Mouse (Mus musculus) frontal cortex, postnatal 25 days (tissue): Measurements from ENCODE around the gene Smad3.

Experiments used
- DNase-seq, 2 experiments: peaks; one replicate each; pipeline ENCODE4 v3.0.0; 2022; ENCODE audit warnings: low spot score in 2 of 2

The Smad3 gene

DNA sequence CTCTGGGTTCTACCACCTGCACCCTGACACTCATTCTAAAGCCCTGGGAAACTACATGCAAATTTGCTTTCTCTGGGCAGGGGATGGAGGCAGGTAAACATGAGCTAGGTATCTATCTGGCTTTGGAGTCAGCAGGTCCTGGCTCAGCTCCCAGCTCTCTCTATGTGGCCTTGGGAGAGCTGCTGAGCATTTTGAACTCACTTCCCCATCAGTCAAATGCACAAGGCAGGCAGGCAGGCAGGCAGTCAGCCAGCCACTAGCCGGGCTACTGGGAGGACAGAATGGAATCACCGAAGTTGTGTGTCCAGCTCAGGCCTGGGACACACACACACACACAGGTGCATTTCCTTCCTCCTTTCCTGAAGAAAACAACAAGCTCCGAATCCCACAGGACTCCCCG lies 58.6 kb downstream of the Smad3 start:
- DNase-seq = no peak

DNA sequence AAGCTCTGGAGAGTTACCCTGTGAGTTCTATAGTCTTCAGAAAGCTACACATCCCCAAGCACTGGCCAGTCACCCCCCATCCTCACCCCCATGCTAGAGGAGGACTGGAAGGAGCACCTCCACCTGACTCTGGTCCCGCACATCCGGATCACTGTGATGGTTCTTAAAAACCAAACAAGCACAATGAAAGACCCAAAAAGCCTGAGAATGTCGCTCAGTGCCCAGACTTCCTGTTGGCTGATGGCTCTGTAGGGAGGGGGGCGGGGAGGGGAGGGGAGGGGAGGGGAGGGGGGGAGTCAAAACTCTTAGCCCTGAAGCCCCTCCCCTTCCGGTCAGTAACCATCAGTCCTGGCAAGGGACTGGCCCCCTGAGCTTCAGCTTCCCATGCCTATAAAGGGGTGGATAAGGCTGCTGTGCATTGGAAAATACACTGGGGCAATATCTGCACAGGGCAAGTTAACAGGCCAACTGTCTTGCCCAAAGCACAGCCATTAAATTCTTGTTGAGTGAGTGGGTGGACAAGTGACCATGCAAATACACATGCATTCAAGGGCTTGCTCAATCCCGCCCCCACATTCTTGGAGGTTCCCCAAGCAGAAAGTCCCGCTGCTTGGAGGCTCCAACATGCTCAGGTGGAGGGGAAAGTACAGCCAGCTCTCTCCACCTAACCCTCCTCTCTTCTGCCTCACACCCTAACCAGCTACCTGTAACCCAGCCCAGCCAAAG lies 59.3 kb downstream of the Smad3 start:
- no peak for DNase-seq

DNA sequence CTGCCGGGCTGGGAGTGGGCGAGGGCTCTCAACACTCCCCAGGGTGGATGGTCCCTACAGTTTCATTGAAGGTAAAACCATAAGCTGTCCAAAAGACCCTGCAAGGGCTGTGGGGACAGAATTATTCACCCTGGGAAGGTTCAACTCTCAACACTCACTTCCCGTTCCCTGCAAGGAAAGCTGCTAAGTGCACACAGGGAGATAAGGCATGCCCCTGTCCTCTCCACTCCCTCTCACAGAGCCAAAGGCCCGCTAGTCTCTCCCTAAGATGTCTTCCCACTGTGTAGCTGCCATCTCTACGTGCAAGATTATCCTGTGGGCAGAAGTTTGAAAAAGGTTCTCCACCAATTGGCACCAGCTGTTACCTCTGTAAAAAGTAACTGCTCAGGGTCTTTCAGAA lies 60.2 kb downstream of the Smad3 start:
- DNase-seq = no peak

DNA sequence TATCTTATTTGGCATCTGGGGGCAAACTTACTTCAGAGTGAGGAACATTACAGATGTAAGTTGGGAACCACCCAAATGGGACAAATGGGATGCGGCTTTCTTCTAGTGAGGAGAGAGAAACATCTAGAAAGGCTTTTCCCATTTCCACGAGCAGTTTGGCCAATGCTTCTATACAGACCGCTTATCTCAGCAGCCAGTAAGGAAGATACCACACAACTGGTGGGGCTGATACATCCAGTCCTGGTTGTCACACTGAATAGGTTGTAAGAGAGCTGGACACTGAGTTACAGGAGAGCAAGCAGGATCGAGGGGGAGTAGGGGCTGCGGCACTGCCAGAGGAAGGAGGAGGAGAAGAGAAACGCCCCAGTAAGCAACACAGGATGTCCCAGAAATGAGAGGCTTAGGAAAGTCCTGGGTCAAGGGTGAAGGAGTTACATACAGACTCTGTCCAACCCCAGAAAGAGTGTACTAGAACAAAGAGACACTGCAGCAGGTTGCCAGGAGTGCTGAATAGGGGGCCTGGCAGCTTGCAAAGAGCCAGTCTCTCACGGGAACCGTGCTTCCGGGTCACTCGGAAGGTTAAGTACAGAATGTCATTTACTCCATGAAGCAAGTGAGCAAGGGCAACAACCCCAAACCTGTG lies 61.2 kb downstream of the Smad3 start:
- DNase-seq = no peak

DNA sequence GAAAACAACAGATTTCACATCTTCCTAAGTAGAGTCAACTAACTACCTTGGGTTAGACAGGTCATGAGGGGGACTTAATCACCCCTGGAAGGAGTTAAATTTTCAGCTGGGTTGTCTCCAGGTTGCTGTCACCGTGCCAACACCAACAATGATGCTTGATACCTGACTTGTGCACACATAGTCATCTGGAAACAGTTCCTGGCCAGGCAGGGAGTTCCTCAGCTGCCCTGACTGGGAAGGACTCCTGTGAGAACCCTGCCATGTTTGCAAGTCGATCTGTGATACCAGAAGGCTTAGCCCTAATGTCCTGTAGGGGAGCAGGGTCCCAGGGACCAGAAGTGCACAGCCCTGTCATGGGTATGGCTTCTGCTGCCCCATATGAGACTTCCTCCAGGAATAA lies 65.8 kb downstream of the Smad3 start:
- no peak for DNase-seq

DNA sequence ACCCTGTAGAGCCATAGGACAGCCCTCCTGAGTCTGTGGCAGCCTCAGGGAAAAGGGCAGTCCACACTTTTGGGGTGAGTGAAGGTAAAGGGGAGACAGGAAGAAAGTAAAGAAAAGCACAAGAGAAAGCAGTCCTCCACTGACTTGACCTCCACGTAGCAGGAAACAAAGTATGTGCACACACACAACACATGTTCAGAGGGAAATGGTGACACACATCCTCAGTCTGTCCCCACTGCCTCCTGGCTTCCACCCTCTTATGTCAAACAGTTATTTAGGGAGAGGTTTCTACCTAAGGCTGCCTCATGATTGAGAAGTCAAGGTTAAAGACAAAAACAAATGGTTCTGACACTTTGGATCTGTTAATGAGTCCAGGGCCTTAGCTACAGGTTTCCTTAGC lies 67.3 kb downstream of the Smad3 start:
- DNase-seq = no peak

DNA sequence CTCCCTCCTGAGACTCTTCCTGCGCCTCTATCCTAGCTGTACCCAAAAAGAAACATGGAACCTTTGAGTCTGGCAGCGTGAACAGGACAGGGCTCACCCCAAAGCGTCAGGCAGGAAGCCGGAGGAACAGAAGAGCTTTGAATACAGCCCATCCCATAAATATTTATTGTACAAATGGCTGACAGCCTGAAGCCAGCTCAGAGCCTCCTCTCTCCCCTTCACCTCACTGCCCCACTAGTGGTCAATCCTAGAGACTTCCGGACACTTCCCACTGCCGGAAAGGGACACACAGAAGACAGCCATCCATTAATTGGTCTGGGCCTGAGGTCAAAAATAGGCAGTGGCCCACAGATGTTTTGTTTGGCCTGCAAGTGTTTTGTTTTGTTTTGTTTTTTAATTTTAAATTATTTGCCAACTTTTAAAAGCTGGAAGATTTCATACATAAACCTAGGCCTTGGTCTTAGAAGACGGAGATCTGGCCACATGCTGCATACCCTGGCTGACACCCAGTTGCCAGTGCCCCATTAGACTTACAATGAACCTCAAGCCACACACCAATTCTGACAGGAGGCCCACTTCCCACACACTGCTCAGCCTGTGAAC lies 70.3 kb downstream of the Smad3 start:
- DNase-seq = no peak

DNA sequence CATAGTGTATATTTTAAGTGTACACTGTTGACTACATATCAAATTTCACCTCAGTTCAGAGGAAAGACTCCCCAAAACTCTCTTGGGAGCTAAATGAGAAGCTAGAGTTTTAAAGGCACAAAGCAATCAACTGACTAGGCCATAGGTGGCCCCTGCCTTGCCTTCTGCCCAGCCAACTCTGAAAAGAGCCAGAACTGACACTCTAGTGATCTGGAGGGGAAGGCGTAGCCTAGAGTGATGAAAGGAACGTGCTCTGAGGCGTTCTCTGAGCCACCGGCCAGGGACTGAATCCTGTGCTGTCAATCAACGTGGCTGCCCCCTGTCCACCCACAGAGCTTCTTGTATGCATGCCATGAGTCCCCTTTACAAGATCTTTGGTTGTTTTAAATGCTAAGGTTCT lies 72.4 kb downstream of the Smad3 start:
- no peak for DNase-seq

DNA sequence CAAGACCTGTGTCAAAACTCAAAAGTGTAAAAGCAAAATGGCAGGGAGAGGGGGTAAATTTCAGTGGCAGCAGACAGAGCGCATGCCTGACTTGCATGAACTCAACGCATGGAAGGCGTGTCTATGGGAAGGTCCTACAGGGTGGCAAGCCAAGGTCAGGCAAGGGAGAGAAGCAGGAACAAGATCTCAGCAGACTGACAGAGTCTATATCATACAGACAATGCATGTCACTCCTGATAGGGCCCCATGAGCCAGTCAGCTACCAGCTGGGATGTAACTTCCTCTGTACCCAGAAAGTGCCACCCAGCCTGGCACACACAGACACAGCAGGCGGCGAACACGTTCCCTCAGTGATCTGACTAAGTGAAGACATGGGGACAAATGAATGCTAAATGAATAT lies 73.5 kb downstream of the Smad3 start:
- DNase-seq = no peak

DNA sequence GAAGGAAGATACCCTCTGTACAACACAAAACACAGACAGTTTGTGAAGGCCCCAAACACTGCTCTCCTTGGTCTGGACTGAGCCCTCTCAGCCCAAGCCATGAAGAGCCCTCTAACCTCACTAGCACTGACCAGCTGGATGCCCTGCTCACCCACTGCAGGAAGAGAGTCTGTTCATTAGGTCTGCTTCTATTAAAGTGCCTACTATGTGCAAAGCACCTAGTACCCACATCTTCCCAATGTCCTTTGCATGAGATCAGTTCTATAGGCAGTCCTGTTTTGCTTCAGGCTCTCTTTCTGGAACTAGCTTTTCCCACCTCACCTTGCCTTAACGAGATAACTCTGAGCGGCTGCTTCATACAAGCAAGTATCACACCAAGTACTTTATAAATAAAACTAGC lies 74.9 kb downstream of the Smad3 start:
- DNase-seq = no peak

DNA sequence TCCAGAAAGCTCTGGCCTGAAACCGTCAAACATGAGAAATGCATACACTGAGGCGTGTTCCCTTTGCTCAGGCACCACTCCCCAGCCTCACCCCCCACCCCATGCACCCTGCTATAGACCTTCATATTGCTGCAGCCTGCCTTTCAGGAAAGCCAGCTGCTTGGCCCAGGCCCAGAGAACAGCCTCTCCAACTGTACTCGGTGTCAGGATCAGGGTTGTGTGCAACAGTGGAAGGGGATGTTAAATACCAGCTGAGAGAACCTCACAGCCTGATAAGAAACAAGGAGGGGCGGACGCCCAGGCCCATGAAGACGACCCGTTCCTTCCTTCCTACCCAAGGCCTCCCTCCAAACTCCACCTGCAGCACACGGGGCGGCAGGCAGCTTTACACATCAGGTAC lies 75.5 kb downstream of the Smad3 start:
- DNase-seq = no peak

DNA sequence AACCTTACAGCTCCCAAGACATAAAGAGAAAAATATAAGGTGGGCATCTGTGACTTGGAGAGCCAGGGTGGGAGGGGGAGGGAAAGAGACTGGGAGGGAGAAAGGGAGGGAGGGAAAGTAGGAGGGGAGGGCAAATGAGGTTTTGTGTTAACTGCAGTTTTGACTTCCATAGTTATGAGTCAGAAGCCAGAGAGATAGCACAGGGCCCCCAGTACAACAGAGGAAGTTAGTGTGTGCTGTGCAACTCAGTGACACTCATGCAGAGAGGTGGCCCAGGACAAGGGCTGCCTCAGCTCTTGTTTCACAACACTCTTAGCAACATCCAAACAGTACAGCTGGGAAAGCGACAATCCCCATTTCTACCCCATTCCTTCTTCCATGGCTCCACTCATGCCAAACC lies 79.7 kb downstream of the Smad3 start:
- DNase-seq = no peak

DNA sequence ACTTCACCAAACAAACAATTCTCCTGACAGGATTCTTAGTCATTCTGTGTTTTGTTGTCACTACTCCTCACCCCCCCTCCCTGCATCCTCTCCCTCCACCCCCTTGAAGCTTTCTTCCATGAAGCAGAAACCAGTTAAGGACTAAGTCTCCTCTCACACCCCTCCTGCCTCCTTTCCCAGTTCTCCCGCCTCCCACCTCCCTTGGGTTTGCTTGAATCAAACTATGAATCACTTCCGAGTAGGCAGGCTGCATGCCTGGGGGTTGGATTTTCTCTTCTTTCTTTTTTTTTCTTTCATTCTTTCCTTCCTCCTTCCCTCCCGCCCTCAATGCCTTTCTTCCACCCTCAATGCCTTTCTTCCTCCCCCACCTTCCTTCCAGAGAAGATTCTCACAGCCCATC lies 80.2 kb downstream of the Smad3 start:
- peak in 1 of 2 experiments; percentile 19 for DNase-seq

DNA sequence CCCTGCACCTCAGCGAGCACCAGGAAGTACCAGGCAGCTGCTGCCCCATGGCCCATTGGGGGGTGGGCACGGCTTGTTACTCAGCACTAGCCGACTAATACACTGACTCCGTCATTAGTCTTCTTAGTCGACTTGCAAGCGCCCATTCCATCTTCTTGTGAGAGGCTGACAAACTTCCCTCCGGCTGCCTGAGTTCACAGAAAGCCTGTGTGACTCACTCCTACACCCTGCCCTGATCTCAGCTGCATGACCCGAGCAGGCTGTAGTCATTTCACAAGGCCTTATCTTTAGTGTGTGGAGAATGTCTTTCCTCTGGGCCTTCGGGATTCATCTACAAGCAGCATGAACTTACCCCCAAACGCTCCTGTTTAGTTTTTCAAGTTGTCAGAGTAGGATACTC lies 83.2 kb downstream of the Smad3 start:
- no peak for DNase-seq

DNA sequence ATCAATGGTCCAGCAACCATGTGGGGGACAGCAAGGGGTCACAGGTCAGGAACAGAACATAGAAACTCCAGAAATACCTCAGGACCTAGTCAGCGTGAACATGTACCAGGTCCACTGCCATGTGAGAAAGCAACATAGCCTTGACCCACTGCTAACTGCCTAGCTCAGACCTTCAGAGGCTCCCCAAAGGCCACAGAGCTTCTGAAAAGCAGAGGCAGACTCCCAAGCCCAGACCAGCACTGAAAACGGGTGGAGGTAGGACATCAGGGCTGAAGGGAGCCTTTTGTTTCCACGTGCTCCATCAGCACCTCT lies 84.3 kb downstream of the Smad3 start:
- DNase-seq = no peak

DNA sequence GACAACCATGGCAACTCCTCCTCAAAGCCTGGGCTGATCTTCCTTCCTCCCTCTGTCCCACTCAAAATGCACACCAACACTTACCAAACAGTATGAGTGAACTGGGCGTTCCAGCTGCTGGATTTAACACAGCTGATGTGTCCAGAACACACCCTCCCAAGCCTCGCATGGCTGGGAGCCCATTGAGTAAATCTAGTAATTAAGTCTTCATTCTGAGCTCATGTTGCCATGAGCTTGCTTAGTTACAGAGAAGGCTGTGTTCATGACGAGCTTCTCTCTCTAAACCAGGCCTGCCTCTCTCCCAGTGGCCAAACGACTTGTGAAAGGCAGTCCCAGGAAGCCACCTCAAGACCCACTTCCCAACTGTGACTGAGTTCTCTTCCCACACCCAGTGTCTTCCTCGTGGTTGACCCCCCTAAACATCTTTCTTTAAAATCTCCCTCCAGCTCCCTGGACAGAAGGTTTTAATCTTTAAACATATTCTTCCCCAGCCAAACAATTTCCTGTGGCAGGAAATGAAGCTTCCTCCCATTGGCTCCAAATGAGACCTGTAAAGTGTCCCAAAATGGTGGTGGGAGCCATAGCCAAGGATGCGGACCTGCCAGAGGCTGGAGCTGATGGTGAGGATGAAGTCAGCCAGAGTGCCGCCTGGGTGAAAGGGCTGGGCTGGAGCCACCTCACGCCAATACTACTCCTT lies 84.8 kb downstream of the Smad3 start:
- DNase-seq = no peak

DNA sequence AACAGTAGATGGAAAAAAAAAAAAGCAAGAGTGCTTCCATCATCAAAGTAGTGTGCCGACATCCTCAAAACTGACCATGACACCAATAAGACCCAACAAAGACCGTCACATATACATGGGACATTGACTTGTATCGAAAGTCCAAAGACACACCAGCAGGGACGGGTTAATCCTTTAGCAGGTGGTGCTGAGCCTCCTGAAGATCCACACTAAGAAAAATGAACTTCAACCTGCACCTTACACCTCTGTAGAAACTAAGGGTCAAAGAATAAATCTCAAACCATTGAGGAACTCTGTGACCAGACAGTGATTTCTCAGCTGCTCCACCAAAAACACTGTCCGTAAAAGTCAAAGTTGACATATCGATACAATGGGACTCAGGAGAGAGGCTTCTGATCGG lies 88.0 kb downstream of the Smad3 start:
- no peak for DNase-seq

DNA sequence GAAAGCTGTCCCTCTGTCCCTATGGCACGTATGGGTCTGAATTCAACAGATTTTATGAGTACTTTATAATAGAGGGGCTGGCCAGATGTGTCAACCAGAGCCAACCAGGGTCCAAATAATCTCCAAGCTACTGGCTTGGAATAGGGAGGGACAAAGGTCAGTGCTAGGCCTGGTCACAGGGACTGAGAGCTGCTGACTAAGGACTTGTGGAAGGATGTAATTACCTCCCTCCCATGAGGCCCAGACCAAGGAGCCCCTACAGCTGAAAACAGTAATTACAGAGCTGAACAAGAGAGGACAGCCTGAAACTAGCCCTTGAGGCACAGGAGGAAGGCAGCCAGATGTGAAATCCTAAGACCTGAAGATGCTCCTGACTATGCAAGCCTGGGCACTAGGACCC lies 89.2 kb downstream of the Smad3 start:
- no peak for DNase-seq

DNA sequence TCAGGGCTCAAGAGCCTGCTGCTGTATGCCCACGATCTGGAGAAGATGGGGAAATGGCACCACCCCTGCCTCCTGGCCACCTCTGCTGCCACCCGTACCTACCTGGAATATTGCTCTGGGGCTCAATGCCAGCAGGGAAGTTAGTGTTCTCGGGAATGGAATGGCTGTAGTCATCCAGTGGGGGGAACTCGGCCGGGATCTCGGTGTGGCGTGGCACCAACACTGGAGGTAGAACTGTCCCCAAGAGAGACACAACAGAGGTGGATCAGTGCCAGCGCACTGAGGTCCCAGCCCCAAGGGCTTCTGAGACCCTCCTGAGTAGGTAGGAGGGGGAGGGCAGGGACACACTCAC lies 90.4 kb downstream of the Smad3 start:
- DNase-seq = no peak

DNA sequence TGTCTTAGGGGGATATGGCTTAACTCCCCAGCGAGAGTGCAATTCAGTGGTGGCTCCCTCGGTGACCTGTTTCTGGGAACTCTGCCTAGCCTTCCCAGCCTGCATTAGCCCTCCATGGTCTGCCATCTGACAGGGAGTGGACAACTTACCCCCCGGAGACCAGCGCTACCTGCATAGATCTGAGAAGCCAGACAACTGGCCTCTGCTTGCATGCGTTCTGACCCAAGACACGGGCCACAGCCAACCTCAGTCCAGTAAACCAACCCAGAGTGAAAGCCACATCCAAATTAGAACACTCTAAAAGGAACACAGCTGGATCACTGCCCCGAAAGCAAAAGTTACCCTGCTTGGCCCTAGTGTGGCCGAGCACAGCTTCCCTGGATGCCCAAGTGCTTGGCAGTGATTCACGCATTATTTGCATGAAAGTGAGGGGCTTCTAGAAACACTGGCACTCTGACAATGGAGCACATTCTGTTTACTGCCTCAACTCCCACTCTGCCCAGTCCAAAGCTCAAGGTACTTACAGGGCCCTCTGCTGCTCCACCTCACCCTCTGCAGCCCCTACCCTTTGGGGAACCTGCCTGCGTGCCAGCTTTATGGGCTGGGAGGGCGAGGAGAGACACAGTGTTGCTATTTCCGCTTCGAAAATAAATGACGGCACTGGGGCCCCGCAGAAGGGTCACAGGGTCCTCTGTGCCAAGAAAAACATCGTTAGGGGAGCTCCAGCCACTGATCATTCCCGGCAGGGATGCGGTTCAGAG lies 91.0 kb downstream of the Smad3 start:
- no peak for DNase-seq

DNA sequence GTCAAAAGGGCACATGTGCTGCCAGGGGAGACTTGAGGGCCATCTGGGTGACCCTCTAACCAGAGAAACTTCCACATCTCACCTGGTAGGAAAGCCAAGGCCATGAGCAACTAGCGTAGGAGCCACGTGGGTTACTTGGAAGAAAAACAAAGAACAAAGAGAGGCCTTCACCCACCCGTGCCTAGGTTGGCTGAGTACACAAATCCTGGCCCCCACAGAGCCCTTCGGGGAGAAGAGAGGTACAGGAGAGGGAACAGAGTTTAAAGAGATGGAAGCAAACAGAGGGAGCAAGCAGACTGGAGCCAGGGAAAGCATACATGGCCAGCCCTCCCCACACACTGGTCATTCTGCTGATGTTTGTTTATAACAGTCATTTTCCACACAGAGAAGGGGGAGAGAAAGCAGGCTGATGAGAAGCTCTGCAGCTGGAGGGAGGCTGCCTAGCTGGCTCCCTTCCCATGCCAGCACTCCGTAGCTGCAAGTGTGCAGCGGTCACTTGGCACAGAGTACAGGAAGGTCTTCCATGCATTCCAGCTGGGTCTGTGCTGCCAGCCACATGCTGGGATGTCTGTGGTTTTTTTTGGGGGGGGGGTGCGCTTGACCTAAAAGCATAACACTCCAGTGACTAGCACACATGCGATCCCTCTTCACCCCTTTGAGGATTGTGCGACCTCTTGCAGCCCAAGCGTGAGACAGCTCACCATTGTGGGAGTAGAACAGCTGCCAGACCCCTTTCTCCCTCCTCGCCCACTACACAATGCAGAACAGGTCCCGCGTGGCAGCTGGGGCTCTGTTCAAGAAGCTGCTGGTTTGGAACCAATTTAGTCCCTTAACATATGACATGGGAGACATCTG lies 92.8 kb downstream of the Smad3 start:
- no peak for DNase-seq
